Mouse (Mus musculus): Measurements from ENCODE around the gene Stx18. TPM values are rescaled to one million over a fixed set of nuclear protein-coding genes. Genes with fewer than 3 reads are reported as not detected.

Stx18 gene
- 35.3 and 37.8 TPM in 2 replicates for polyA plus RNA-seq (2015; fragmentation: Nextera tagmentation; extraction: Ambion mirVana)

GRCm38 (mm10) chr5:38038710-38039592, at the start of gene Stx18:
TSS of gene Stx18 (plus strand) at chr5:38038742.
- ATAC-seq (ENCODE audit: low FRiP score, low read depth): peak; percentile 96
- WGBS: under 1% methylated on average over 57 of the region's 57 CpGs
- Histone ChIP-seq H3K4me1 (replicated peaks) (peaks cover 20% of the 10 kb centered on the region), H3K27me3 (0 out of 2 replicates have a peak, but pooled peaks cover 3% of the 10 kb centered on the region), H3K9ac (peak within 1 kb of the TSS; percentile 77), H3K4me2 (peak within 1 kb of the TSS; percentile 71), H3K9me3 (no peaks in the 10 kb centered on the region), H3K36me3 (0 out of 2 replicates have a peak, but pooled peaks cover 4% of the 10 kb centered on the region), H3K4me3 (peak within 1 kb of the TSS; percentile 75), H3K27ac (replicated peaks) (peak within 1 kb of the TSS; percentile 82)

GRCm38 (mm10) chr5:37992346-37992745, 46.2 kb upstream of the Stx18 start:
- no peak overlapping the region for H3K4me3 ChIP-seq
- no peak for ATAC-seq (ENCODE audit: low FRiP score, low read depth)
- H3K9ac ChIP-seq: no peak overlapping the region
- H3K4me1 ChIP-seq (replicated peaks): no peaks in the 10 kb centered on the region
- H3K27ac ChIP-seq (replicated peaks): no peak overlapping the region
- no peak overlapping the region for H3K4me2 ChIP-seq
- no peaks in the 10 kb centered on the region for H3K9me3 ChIP-seq
- H3K27me3 ChIP-seq: no peaks in the 10 kb centered on the region
- no peaks in the 10 kb centered on the region for H3K36me3 ChIP-seq
- WGBS: 91% methylated on average over 5 of the region's 5 CpGs

- no peak for ATAC-seq (ENCODE audit: low FRiP score, low read depth)
- Histone ChIP-seq H3K27ac (replicated peaks) (no peak overlapping the region), H3K27me3 (no peaks in the 10 kb centered on the region), H3K9ac (no peak overlapping the region), H3K36me3 (no peaks in the 10 kb centered on the region), H3K9me3 (no peaks in the 10 kb centered on the region), H3K4me2 (no peak overlapping the region), H3K4me3 (no peak overlapping the region), H3K4me1 (replicated peaks) (no peaks in the 10 kb centered on the region)
- 41% methylated on average over 2 of the region's 2 CpGs for WGBS
These were observed 39.7 kb upstream of the Stx18 start for GRCm38 (mm10) chr5:37998805-37999204.

GRCm38 (mm10) chr5:38002573-38002972, 36.0 kb upstream of the Stx18 start:
- 23% methylated on average over 4 of the region's 4 CpGs for WGBS
- no peak overlapping the region for H3K4me3 ChIP-seq
- no peaks in the 10 kb centered on the region for H3K27me3 ChIP-seq
- no peak overlapping the region for H3K4me2 ChIP-seq
- no peak for ATAC-seq (ENCODE audit: low FRiP score, low read depth)
- no peak overlapping the region for H3K27ac ChIP-seq (replicated peaks)
- H3K36me3 ChIP-seq: no peaks in the 10 kb centered on the region
- 0 out of 2 replicates have a peak, but pooled peaks cover 5% of the 10 kb centered on the region for H3K4me1 ChIP-seq (replicated peaks)
- no peaks in the 10 kb centered on the region for H3K9me3 ChIP-seq
- H3K9ac ChIP-seq: no peak overlapping the region

GRCm38 (mm10) chr5:38004746-38005145, 33.8 kb upstream of the Stx18 start:
- 91% methylated on average over 5 of the region's 5 CpGs for WGBS
- Histone ChIP-seq H3K4me3 (no peak overlapping the region), H3K9me3 (no peaks in the 10 kb centered on the region), H3K4me2 (no peak overlapping the region), H3K4me1 (replicated peaks) (0 out of 2 replicates have a peak, but pooled peaks cover 5% of the 10 kb centered on the region), H3K27me3 (no peaks in the 10 kb centered on the region), H3K9ac (no peak overlapping the region), H3K36me3 (no peaks in the 10 kb centered on the region), H3K27ac (replicated peaks) (no peak overlapping the region)
- ATAC-seq (ENCODE audit: low FRiP score, low read depth): no peak

GRCm38 (mm10) chr5:38006415-38007347, 31.9 kb upstream of the Stx18 start:
- ATAC-seq (ENCODE audit: low FRiP score, low read depth): no peak
- Histone ChIP-seq H3K27me3 (no peaks in the 10 kb centered on the region), H3K9ac (no peak overlapping the region), H3K4me1 (replicated peaks) (0 out of 2 replicates have a peak, but pooled peaks cover 5% of the 10 kb centered on the region), H3K36me3 (no peaks in the 10 kb centered on the region), H3K4me3 (no peak overlapping the region), H3K9me3 (no peaks in the 10 kb centered on the region), H3K27ac (replicated peaks) (no peak overlapping the region), H3K4me2 (no peak overlapping the region)
- 20% methylated on average over 17 of the region's 17 CpGs for WGBS

GRCm38 (mm10) chr5:38009071-38009470, 29.5 kb upstream of the Stx18 start:
- Histone ChIP-seq H3K4me1 (replicated peaks) (0 out of 2 replicates have a peak, but pooled peaks cover 5% of the 10 kb centered on the region), H3K9me3 (no peaks in the 10 kb centered on the region), H3K36me3 (no peaks in the 10 kb centered on the region), H3K4me3 (no peak overlapping the region), H3K9ac (no peak overlapping the region), H3K27ac (replicated peaks) (no peak overlapping the region), H3K4me2 (no peak overlapping the region), H3K27me3 (no peaks in the 10 kb centered on the region)
- 86% methylated on average over 4 of the region's 4 CpGs for WGBS
- ATAC-seq (ENCODE audit: low FRiP score, low read depth): no peak

GRCm38 (mm10) chr5:38014916-38015315, 23.6 kb upstream of the Stx18 start:
- Histone ChIP-seq H3K4me1 (replicated peaks) (no peaks in the 10 kb centered on the region), H3K9me3 (no peaks in the 10 kb centered on the region), H3K27me3 (no peaks in the 10 kb centered on the region), H3K4me3 (no peak overlapping the region), H3K27ac (replicated peaks) (no peak overlapping the region), H3K4me2 (no peak overlapping the region), H3K36me3 (no peaks in the 10 kb centered on the region), H3K9ac (no peak overlapping the region)
- WGBS: 14% methylated on average over 3 of the region's 3 CpGs
- no peak for ATAC-seq (ENCODE audit: low FRiP score, low read depth)

- no peak overlapping the region for H3K4me2 ChIP-seq
- H3K4me3 ChIP-seq: no peak overlapping the region
- H3K9me3 ChIP-seq: no peaks in the 10 kb centered on the region
- no peaks in the 10 kb centered on the region for H3K27me3 ChIP-seq
- no peaks in the 10 kb centered on the region for H3K36me3 ChIP-seq
- H3K4me1 ChIP-seq (replicated peaks): no peaks in the 10 kb centered on the region
- no peak overlapping the region for H3K9ac ChIP-seq
- WGBS: 91% methylated on average over 3 of the region's 3 CpGs
- no peak overlapping the region for H3K27ac ChIP-seq (replicated peaks)
- no peak for ATAC-seq (ENCODE audit: low FRiP score, low read depth)
These were observed 21.6 kb upstream of the Stx18 start for GRCm38 (mm10) chr5:38016945-38017344.

- Histone ChIP-seq H3K9me3 (no peaks in the 10 kb centered on the region), H3K36me3 (no peaks in the 10 kb centered on the region), H3K4me2 (no peak overlapping the region), H3K27ac (replicated peaks) (no peak overlapping the region), H3K4me1 (replicated peaks) (no peaks in the 10 kb centered on the region), H3K9ac (no peak overlapping the region), H3K27me3 (no peaks in the 10 kb centered on the region), H3K4me3 (no peak overlapping the region)
- 92% methylated on average over 5 of the region's 5 CpGs for WGBS
- ATAC-seq (ENCODE audit: low FRiP score, low read depth): no peak
These were observed 10.9 kb upstream of the Stx18 start for GRCm38 (mm10) chr5:38027656-38028055.

GRCm38 (mm10) chr5:38038274-38038673, 268 bp upstream of the Stx18 start:
- Histone ChIP-seq H3K4me2 (peak overlapping the region; percentile 71), H3K9me3 (no peaks in the 10 kb centered on the region), H3K4me1 (replicated peaks) (peaks cover 20% of the 10 kb centered on the region), H3K27me3 (0 out of 2 replicates have a peak, but pooled peaks cover 3% of the 10 kb centered on the region), H3K36me3 (0 out of 2 replicates have a peak, but pooled peaks cover 4% of the 10 kb centered on the region), H3K4me3 (peak overlapping the region; percentile 75), H3K27ac (replicated peaks) (no peak overlapping the region), H3K9ac (peak overlapping the region; percentile 77; the same call in 1 of the 2 replicates)
- 20% methylated on average over 9 of the region's 9 CpGs for WGBS
- no peak for ATAC-seq (ENCODE audit: low FRiP score, low read depth)
